Mouse (Mus musculus): ENCODE results near the gene Yap1.

GRCm38 (mm10) chr9:7929552-7929951 lies 74.8 kb downstream of the Yap1 start:
- TF ChIP-seq CTCF (IDR thresholded peaks at IDR 0.05; ENCODE audit: low read depth, low read length) (no peak), GATA1 (IDR thresholded peaks at IDR 0.05; ENCODE audit: borderline replicate concordance, low read length) (no peak), GATA2 (IDR thresholded peaks at IDR 0.05; ENCODE audit: borderline replicate concordance, low read depth, low read length) (no peak)
